Mouse (Mus musculus): ENCODE measurements around the gene Zbed4. TPM values are rescaled to one million over a fixed set of nuclear protein-coding genes. Genes with fewer than 3 reads are reported as not detected.
A peak's percentile ranks its signal among the peaks of the same experiment; 100 is the strongest.

Zbed4 gene
- polyA plus RNA-seq, 1 experiment = 16.8 TPM

DNA sequence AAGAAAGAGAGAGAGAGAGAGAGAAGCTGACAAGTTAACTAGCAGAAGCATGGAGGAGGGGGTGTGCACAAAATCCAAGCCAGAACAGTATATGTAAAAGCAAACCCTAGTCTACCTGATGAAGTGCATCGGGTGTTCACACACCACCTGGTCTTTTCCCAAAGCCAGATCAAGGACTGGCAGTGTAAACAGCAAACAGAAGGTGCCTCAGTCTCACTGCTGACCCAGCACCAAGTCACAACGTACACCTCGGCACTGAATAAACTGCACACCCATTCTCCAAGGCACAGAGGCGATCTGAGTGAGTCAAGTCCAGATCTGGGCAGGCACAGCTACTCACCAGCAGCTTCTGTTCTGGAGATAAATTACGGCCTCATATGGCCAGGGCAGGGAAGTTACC lies 26.4 kb upstream of the Zbed4 start:
- Histone ChIP-seq H3K4me1 (ENCODE audit: control insufficient read depth, insufficient read depth, low read length) (no peaks in the 10 kb centered on the region), H3K4me3 (ENCODE audit: control insufficient read depth, low read depth, low read length) (no peak overlapping the region), H3K36me3 (ENCODE audit: control insufficient read depth, insufficient read depth, low read length) (peaks cover 3% of the 10 kb centered on the region), H3K27ac (ENCODE audit: control insufficient read depth, insufficient read depth, low read depth, low read length) (no peak overlapping the region), H3K27me3 (ENCODE audit: control insufficient read depth, insufficient read depth, low read length) (no peaks in the 10 kb centered on the region)
- no peak for TF ChIP-seq CTCF (IDR thresholded peaks at IDR 0.05; ENCODE audit: control insufficient read depth, insufficient read depth, insufficient replicate concordance, low read depth, low read length)
- TF ChIP-seq POLR2A (IDR thresholded peaks at IDR 0.05; ENCODE audit: control insufficient read depth, low read depth, low read length) = no peak

DNA sequence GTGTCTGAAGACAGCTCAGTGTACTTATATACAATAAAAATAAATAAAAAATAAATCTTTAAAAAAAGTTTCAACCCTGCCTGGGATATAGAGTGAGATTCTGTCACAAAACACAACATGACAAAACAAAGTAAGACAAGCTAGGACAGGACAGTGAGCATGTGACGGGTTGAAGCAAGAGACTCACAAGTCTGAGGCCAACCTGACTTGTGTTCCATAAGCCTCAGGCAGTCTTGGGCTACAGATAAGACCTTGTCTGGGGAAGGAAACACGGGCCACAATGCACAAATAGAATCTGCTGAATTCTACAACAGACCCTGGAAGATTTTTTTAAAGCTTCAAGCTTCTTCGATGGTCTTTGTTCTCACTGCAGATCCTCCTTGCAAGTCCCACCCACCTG lies 24.3 kb upstream of the Zbed4 start:
- H3K4me1 ChIP-seq (ENCODE audit: control insufficient read depth, insufficient read depth, low read length) = peaks cover 6% of the 10 kb centered on the region
- TF ChIP-seq CTCF (IDR thresholded peaks at IDR 0.05; ENCODE audit: control insufficient read depth, insufficient read depth, insufficient replicate concordance, low read depth, low read length) (no peak), POLR2A (IDR thresholded peaks at IDR 0.05; ENCODE audit: control insufficient read depth, low read depth, low read length) (no peak)
- H3K36me3 ChIP-seq (ENCODE audit: control insufficient read depth, insufficient read depth, low read length) = peaks cover 3% of the 10 kb centered on the region
- no peaks in the 10 kb centered on the region for H3K27me3 ChIP-seq (ENCODE audit: control insufficient read depth, insufficient read depth, low read length)
- no peak overlapping the region for H3K27ac ChIP-seq (ENCODE audit: control insufficient read depth, insufficient read depth, low read depth, low read length)
- no peak overlapping the region for H3K4me3 ChIP-seq (ENCODE audit: control insufficient read depth, low read depth, low read length)

DNA sequence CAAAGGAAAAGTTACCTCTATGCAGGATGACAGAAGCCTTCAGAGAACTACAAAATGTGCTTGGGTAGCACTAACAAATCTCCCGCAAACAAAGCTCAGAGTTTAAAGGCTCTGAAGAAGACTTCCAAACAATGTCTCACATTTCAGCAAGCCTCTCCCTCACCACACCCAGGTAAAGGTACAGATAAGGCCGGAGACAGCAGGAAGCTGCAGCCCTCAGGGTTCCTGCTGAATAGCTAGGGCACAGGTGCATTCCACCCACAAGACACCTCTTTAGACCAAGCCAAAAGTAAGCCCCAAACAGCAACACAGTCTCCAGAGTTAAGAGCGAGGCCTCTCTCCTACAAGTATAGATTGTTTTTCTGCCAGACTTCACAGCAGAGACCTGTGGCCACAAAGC lies 20.7 kb upstream of the Zbed4 start:
- Histone ChIP-seq H3K27ac (ENCODE audit: control insufficient read depth, insufficient read depth, low read depth, low read length) (no peak overlapping the region), H3K4me1 (ENCODE audit: control insufficient read depth, insufficient read depth, low read length) (peaks cover 16% of the 10 kb centered on the region), H3K27me3 (ENCODE audit: control insufficient read depth, insufficient read depth, low read length) (no peaks in the 10 kb centered on the region), H3K4me3 (ENCODE audit: control insufficient read depth, low read depth, low read length) (no peak overlapping the region), H3K36me3 (ENCODE audit: control insufficient read depth, insufficient read depth, low read length) (peaks cover 3% of the 10 kb centered on the region)
- TF ChIP-seq CTCF (IDR thresholded peaks at IDR 0.05; ENCODE audit: control insufficient read depth, insufficient read depth, insufficient replicate concordance, low read depth, low read length) (no peak), POLR2A (IDR thresholded peaks at IDR 0.05; ENCODE audit: control insufficient read depth, low read depth, low read length) (no peak)

DNA sequence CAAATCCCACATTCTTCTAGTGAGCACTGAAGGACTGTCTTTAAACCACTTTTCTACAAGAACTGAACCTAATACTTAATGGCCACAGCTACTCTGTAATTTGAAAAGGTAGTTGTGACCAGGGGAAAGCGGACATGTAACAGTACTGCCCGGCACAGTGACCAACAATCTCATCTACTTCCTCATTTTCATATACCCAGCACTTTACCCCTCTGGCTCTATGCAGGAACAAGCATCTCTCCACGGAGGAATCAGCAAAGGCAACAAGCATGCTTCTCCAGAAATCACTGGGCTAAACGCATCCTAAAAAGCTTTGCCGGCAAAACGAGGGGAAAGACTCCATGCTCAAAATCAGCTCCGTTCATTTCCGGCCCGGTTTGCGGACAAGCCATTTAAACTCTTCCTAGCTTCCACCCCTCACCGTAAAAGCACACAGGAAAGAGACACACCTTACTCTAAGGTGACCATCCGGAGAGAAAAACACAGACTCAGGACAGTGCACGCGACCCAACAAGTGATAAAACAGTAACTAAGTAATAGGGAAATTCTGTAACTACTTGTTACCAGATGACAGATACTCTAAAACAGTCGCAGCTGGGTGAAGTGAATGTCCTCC lies 18.9 kb upstream of the Zbed4 start:
- Histone ChIP-seq H3K4me3 (ENCODE audit: control insufficient read depth, low read depth, low read length) (peak overlapping the region; percentile 95), H3K36me3 (ENCODE audit: control insufficient read depth, insufficient read depth, low read length) (peaks cover 1% of the 10 kb centered on the region), H3K27me3 (ENCODE audit: control insufficient read depth, insufficient read depth, low read length) (no peaks in the 10 kb centered on the region), H3K4me1 (ENCODE audit: control insufficient read depth, insufficient read depth, low read length) (peaks cover 19% of the 10 kb centered on the region), H3K27ac (ENCODE audit: control insufficient read depth, insufficient read depth, low read depth, low read length) (no peak overlapping the region)
- TF ChIP-seq POLR2A (IDR thresholded peaks at IDR 0.05; ENCODE audit: control insufficient read depth, low read depth, low read length) (no peak), CTCF (IDR thresholded peaks at IDR 0.05; ENCODE audit: control insufficient read depth, insufficient read depth, insufficient replicate concordance, low read depth, low read length) (no peak)

GRCm38 (mm10) chr15:88733041-88733751 lies 18.3 kb upstream of the Zbed4 start:
- Histone ChIP-seq H3K27me3 (ENCODE audit: control insufficient read depth, insufficient read depth, low read length) (no peaks in the 10 kb centered on the region), H3K4me1 (ENCODE audit: control insufficient read depth, insufficient read depth, low read length) (peaks cover 19% of the 10 kb centered on the region), H3K4me3 (ENCODE audit: control insufficient read depth, low read depth, low read length) (peak overlapping the region; percentile 95), H3K36me3 (ENCODE audit: control insufficient read depth, insufficient read depth, low read length) (peaks cover 1% of the 10 kb centered on the region), H3K27ac (ENCODE audit: control insufficient read depth, insufficient read depth, low read depth, low read length) (peak overlapping the region; percentile 76)
- TF ChIP-seq POLR2A (IDR thresholded peaks at IDR 0.05; ENCODE audit: control insufficient read depth, low read depth, low read length) (no peak), CTCF (IDR thresholded peaks at IDR 0.05; ENCODE audit: control insufficient read depth, insufficient read depth, insufficient replicate concordance, low read depth, low read length) (no peak)

DNA sequence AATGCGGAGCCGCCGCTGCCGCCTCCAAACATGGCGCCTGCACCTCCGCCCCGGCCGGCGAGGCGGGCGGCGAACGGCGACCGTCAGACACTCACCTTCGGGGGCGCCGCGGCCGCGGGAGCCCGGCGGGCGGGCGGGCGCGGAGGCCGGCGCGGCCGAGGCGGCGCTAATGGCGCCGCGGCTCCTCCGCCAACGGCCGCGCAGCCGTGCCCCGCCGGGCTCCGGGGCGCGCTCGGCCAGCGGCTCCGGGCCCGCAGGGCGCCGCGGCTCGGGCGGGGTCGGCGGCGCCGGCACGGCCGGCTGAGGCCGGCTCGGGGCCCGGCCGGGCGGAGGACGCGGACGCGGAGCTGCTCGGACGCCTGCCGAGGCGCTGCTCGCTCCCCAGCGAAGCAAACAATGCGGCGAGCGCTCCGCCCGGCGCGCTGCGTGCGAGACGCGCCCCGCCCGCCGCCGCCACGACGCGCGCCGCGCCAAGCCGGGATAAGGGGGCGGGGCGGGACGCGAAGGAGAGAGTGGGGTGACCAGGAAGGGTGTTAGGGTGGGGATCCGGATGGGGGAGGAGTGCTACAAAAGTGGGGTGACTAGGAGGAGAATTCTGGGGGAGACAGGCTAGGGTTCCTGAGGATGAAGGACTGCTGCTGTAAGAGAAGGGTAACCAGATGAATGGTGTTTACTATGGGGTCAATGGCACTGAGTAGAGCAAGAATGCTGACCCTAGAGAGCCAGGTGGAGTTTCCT lies 17.5 kb upstream of the Zbed4 start, which contains the start of gene Brd1:
Brd1 (minus strand) TSS at position 400 of the 738 bp plus-strand sequence.
- Histone ChIP-seq H3K36me3 (ENCODE audit: control insufficient read depth, insufficient read depth, low read length) (no peaks in the 10 kb centered on the region; the same call in 1 of the 2 replicates), H3K27me3 (ENCODE audit: control insufficient read depth, insufficient read depth, low read length) (no peaks in the 10 kb centered on the region), H3K27ac (ENCODE audit: control insufficient read depth, insufficient read depth, low read depth, low read length) (peak within 1 kb of the TSS; percentile 76), H3K4me1 (ENCODE audit: control insufficient read depth, insufficient read depth, low read length) (peaks cover 19% of the 10 kb centered on the region), H3K4me3 (ENCODE audit: control insufficient read depth, low read depth, low read length) (peak within 1 kb of the TSS; percentile 95)
- peak; percentile 77 for TF ChIP-seq POLR2A (IDR thresholded peaks at IDR 0.05; ENCODE audit: control insufficient read depth, low read depth, low read length)
- no peak for TF ChIP-seq CTCF (IDR thresholded peaks at IDR 0.05; ENCODE audit: control insufficient read depth, insufficient read depth, insufficient replicate concordance, low read depth, low read length)

DNA sequence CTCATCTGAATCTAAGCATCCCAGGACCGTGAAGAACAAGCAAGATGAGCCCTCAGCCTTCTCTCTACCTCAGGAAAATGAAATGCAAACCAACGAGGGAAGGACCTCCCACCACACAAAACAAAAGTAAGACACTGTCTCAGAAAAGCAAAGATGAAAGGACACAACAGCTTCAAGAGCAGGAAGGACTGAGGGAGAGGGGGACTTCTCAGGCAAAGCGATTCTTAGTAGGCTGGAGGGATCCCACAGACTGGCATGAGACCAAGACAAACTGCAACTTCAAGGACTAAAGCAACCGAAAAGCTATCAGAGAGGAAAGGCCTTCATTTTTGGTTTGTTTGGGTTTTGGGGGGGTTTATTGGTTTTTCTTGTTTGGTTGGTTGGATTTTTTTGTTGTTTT lies 15.3 kb upstream of the Zbed4 start:
- peaks cover 18% of the 10 kb centered on the region for H3K4me1 ChIP-seq (ENCODE audit: control insufficient read depth, insufficient read depth, low read length)

More for the DNA sequence above, 15.3 kb upstream of the Zbed4 start:
- H3K27ac ChIP-seq (ENCODE audit: control insufficient read depth, insufficient read depth, low read depth, low read length) = no peak overlapping the region
- H3K36me3 ChIP-seq (ENCODE audit: control insufficient read depth, insufficient read depth, low read length) = no peaks in the 10 kb centered on the region
- no peaks in the 10 kb centered on the region for H3K27me3 ChIP-seq (ENCODE audit: control insufficient read depth, insufficient read depth, low read length)
- no peak overlapping the region for H3K4me3 ChIP-seq (ENCODE audit: control insufficient read depth, low read depth, low read length)
- no peak for TF ChIP-seq POLR2A (IDR thresholded peaks at IDR 0.05; ENCODE audit: control insufficient read depth, low read depth, low read length)
- no peak for TF ChIP-seq CTCF (IDR thresholded peaks at IDR 0.05; ENCODE audit: control insufficient read depth, insufficient read depth, insufficient replicate concordance, low read depth, low read length)

Data from testis, adult 2 months (tissue).